Mouse (Mus musculus) cerebellum, adult 9-11 months (tissue): Measurements from ENCODE around the gene C1qc.
A peak's percentile ranks its signal among the peaks of the same experiment; 100 is the strongest.

Experiments
- DNase-seq: peaks from one replicate; pipeline ENCODE4 v3.0.0; 2022

The C1qc gene

DNA sequence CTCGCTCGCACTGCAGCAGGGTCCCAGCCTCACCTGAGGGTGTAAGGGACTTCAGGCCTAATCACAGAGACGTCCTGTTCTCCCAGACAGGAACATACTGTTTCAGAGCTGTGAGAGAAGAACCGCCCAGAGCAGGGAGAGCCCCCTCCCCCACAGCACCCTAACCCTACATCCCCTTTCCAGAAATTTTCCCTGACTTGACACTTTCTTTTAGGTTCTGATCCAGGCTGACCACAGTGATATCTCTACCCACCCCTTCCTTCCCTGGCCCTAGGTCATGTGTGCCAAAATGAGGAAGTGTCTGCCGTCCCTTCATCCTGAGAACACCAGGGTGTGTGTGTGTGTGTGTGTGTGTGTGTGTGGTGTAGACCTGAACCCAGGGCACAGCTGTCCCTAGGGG, at the start of gene C1qc:
Gene C1qc, minus strand, starts transcription at position 255 of the 400 bp plus-strand sequence.
- DNase-seq = no peak

DNA sequence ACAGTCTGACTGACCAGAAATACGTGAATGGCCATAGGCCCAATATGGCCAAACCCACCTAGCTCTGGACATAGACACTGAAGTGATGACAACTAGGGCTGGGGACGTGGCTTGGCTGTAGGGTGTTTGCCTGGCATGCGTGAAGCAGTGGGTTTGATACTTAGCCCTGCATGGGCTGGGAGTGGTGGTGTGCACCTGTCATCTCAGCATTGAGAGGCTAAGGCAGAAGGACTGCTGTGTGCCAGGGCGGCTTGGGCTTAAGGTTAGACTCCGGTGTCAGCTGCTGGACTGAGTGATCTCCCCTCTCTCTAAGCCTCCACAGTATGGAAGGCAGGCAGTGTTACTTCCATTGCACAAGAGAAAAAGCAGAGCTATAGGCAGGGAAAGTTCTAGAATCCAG, 45.1 kb upstream of the C1qc start:
- DNase-seq = peak; percentile 18

DNA sequence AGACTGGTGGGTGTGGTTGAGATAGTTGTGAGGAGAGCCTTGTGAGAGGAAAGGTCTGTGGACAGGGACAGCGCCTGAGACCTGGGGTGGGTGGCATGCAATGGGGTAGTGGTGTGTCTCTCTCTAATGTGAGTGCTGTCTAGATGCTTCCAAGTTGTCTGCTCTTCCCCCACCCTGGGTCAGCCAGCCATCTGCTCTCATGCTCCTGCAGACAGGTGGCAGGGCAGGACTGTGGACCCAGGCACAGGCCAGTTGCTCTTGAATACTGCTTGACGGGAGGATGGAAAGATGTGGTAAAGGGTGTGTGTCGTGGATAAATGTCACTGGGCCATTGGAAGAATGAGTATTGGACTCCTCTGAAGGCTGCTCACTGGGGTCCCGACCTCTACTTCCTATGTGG, 44.5 kb upstream of the C1qc start:
- DNase-seq = peak; percentile 80

DNA sequence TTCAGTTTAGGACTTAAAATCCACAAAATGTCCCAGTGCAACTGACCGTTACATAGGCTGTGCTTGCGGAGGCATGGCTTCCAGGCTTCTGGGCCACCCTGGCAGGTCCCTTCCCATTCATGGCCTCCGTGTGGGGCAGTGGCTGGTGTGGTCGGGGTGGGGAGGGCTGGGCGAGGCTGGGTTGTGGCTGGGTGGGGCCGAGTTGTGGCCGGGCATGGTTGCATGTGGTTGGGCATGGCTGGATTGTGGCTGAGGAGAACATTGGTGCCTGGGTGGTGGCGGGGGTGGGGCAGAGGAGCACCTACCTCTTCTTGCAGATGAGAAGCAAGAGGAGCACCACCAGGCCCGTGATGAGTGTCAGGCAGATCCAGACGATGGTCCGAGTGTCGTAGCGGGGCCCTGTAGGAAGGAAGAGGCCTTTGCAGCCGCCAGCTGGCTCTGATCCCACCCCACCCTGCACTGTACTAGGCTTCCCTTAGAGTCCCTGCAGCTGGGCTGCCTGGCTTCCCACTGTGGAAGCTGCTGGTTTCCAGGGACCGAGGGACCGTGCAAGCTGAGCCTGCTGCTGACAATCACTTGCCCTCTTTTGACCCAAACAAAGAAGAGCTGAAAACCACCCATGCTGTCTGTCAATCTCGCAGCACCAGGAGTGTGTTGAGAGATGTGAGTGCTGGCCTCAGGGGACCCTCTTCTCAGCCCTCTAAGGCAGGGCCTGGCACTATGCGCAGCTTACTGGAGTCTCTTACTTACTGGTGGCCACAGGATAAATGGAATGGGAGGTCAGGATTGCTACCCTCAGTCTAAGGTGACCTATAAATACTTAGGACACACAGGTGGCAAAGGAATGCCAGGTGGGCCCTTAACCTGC, 42.1 kb upstream of the C1qc start:
- no peak for DNase-seq

DNA sequence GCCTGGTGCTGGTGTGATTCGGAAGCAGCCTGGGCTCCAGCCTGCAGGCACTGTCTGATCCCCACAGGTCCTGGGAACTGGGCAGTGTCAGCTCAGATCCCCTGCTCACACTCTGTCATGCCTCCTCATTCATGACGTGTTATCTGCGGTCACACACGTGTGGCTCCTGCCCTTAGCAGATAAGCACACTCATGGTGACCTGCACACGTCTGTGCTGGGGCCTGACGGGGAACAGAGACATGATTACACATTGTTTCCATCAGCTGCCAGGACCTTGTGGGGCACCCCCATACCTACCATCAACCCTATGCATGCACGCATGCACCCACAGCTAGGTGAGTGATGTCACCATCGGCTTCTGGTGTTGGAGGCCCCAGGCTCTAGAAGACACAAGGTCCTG, 37.6 kb upstream of the C1qc start:
- DNase-seq = no peak

DNA sequence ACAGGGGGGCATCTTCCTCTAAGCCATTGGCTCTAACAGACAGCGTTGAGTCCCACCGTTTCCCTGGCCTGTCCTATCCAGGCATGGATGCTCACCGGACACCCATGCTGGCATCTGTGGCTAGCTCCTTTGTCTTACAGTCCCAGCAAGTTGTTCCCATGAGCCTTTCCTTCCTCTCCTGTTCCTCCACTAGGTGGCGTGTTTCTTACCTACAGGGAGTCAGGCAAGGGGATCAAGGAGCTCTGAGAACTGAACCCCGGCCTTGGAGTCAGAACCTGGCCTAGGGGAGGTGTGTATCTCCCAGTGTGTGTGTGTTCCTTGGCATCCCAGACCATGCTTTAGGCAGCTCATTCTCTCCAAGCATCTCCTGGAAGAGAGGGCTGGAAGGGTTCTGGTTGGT, 36.1 kb upstream of the C1qc start:
- DNase-seq = peak; percentile 67

DNA sequence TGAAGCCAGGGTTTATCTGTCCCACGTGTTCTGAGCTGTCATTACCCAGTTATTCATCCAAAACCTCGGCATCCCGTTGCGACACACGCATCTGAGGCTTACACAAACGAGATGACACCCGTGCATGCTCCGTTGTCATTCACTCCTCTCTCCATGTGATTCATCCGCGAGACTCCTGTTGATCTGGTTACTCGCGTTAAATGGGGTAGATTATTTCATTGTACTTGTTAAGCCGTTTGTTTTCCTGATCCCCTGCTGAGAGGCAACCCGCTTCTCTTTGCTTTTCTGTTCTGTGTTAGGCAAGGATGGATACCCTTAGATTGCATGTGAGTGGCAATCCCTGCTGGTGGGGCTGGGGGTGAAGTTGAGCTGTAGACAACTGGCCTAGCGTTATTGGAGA, 32.9 kb upstream of the C1qc start:
- no peak for DNase-seq

DNA sequence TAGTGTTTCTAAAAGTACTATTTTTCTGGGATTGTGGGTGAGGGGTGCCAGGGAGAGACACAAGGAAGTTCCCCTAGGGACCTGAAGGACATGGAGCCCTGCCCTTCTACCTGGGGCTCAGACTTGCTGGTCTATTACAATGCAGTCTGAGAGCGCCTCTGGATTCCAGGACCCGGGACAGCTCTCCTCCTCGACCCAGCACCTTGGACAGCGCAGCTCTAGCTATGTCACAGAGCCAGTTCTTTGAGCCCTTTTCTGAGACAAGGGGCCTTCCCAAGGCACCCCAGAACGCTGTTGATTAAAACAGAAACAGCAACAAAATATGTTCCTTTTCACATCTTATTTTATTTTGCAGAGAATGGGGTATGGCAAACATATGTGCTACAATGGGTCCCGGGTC, 31.7 kb upstream of the C1qc start:
- DNase-seq = no peak

DNA sequence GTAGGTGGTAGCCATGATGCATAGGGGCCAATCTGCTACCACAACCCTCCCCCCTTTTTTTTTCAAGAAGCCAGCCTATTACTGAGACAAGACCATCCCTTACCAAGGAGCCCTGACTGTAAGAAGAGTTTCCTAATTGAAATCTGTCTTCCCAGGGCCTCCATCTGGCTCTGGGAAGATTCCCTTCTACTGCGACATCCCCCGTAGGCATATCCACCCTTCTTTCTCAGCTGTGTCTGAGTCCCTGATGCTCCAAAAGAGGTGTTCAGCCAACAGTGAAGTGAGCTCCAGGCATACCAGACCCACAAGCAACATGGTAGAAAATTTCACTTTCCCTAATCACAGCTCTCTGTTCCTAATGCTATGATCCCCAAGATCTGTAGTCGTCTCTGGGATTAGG, 26.7 kb upstream of the C1qc start:
- DNase-seq = no peak

DNA sequence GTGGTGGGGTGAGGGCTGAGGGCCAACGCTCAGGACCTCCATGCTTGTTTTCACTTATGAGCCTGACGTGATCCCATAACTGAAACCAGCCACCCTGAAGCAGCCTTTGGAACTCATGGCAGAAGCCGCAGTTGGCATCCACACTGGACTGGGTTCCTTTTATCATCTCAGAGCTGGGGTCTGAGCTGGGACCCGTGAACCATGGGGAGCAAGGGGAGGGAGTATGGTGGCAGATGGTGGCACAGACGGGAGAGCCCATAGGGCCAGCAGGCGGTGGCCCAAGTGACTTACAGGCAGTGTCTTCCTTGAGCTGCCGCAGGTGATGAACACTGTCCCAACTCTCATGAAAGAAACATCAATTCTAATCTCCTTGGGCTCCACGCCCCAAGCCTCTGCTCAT, 26.0 kb upstream of the C1qc start:
- DNase-seq = no peak

DNA sequence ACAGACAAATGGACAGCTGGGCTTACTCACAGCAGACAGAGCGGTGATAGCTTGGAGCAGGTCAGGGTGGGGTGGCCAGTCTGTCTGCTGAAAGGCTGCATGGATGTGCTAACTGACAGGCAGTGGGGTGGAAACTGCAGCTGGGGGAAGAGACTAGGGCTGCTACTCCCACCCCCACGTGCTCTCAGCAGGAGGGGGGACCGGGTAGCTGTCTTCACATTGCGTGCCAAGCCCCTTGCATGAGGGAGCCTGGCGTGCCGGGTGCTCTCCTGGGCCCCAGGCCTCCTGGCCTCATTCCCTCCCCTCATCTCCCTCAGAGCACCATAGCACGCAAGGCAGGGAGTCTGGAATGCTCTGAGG, 24.3 kb upstream of the C1qc start:
- DNase-seq = no peak

DNA sequence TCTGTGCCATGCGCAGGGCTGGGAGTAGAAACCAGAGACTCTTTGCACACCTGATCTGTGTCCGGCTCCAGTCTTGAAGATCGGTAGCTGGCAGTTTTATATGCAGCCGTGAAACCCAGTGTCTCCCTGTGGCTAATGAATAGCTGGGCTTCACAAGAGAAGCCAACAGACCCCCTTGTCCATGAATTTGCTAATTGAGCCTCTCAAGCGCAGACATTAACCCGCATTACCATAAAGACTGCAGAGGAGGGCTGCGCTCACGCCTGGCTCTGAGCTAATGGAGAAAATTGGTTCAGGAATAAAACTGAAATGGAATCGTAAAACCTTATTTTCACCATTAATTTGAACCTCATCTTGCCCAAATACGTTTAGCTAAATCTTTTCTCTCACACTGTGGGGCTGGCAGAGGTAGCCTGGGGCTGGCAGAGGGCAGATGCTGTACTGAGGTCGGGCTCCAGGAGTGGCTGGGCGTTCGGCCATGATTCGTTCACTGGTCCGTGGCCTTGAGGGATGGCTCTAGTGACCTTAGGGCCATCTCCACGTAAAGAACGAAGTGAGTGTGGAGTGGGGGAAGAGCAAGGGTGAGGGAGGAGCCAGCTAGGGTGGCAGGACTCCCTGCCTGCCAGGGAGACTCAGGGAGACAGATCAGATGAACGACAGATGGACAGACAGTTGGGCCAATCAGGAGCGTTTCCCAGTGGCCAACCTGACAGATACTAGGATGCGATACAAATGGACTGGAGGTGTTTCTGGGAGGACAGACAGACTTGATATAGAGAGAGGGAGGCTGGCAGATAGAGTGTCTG, 23.7 kb upstream of the C1qc start:
- DNase-seq = peak; percentile 62

DNA sequence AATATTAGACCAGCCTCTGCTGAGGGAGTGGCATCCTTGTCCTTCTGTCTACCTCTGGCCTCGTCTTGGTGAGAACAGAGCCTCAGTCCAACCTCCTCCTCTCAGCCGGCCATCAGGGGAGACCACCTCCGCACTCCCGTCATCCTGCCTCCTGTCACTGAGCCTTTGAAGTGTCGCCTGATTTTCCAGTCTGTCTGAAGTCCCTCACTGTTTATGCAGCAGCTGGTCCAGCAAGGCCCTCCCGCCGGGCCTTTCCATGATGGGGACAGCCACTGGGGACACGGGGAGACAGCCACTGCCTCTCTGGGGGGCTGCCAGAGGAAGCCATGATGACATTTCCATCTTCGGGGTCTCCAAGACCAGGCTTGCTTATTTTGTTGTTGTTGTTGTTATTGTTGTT, 20.0 kb upstream of the C1qc start:
- DNase-seq = no peak

DNA sequence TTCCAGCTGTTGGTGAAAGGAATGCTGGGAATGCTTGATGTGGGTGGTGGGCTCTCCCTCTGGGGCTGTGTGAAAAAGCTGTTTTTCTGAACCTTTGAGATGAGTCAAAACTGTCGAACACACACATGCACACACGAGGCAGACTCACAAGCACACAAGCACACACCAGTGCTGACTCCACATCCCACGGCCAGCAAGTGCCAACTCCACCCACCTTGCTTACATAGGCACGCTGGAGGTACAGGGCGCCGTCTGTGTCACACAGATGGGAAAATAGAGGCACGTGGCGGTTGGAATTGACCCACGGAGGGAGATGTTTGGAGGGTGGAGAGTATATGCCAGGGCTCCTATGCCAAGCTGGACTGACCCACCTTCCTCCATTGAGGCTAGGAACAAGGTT, 18.9 kb upstream of the C1qc start:
- DNase-seq = no peak

DNA sequence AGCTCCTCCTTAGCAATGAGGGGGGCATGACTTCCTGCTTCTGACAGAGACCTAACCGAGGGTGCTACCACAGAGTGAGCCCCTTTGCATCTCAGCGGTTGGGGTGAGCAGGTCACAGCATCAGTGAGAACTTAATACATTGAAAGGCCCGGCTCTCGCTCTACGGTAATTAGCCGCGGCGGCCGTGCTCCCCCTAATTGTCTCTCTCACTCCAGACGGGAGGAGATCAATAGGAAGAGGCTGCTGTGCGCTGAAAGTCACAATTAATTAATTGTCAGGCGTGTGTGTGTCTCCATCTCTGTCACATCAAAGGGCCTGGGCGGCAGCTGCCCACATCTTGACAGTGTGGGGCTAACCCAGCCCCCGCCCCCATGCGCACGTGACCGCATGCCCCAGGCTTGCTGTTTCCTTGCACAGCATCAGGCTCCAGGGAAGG, 18.4 kb upstream of the C1qc start:
- DNase-seq = no peak

DNA sequence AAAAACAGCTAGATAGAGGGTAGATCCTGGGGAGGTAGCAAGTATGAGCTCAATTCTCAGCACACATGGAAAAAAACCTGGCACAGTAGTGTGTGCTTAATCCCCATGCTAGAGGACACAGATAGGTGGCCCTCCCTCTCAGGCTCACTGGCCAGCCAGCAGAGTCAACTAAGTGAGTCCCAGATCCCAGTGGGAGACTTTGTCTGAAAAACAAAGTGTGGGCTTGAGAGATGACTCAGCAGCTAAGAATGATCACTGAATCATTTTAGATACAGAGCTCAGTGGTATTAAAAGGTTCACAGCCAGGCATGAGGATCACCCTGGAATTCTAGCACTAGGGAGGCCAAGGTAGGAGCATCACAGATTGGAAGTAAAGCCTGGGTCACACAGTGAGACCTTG, 14.9 kb upstream of the C1qc start:
- DNase-seq = no peak

DNA sequence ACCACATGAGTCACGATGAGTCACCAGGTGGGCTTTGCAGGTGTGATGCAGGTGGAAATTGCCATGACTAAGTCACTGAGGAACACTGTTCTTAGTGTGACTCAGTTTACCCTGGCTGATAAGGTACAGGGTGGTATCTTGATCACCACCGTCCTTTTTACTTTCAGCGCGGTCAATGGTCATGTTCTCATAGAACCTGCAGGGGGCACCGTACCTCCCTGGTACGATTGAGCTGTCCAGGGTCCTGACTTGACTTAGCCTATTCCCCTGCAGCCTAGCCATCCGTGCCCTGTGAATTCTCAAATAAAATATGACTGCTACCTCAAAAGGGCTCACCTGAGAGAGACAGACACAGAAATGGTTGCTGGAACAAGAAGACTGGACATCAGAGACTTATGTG, 14.2 kb upstream of the C1qc start:
- DNase-seq = no peak

DNA sequence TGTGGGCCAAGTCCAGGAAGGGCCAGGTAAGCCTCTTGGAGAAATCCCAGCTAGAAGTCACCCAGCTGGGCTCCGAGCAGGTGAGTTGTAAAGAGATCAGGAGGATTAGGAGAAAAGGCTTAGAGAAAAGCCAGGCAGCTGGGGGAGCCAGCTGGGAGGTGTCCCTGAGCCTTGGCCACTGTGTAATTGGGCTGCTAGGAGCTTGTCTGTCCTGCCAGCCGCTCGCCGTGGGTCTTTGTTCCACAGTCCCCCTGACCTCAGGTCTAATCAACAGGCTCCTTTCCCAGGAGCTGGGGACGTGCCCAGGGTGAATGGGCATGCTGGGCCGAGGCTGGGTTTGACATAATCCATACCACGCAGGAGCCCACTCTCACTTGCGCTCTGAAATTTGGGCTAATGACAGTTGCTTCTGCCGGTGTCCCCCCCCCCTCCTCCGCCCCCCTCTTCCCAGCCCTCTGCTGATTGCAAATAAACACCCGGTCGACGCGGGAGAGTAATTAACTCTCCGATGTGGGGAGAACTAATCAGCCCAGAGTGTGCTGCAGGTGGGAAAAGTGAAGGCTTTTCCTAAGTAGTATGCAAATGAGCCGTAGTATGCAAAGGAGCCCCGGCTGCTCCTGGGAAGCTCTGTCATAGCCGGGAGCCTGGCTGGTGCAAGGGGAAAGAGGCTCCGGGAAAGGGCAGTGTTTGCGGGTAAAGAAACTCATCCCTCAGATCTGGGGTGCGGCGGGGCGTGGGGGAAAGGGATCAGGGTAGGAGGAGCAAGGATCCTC, 12.1 kb upstream of the C1qc start:
- no peak for DNase-seq

DNA sequence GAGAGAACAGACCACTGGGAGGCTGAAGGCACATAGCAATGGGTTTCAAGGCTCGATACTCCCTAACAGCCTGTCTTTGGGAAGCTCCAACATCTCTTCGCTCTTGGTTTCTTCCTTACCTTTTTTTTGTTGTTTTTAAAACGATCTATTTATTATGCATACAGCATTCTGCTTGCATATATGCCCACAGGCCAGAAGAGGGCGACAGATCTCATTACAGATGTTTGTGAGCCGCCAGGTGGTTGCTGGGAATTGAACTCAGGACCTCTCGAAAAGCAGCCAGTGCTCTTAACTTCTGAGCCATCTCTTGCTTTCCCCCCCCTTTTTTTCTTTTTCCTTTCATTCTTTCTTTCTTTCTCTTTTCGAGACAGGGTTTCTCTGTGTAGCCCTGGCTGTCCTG, 6.3 kb upstream of the C1qc start:
- no peak for DNase-seq

DNA sequence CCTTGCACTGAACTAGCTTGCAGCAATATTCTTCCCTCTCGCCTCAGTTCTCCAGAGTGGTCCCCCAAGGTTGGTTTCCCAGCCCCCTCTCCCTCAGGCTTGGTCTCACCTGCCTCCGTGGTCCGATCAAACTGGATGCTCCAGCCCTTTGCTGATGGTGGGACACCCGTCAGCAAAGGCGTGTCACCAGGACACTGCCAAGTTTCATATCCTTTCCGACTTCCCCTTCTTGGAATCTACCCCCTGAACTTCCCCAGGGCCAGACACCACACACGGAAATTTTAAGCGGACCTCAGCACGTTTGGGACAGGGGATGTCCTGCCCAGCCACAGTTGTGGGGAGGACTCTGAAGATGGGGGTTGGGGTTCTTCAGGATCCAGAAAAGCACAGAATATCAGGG, 5.8 kb upstream of the C1qc start, which contains the start of gene C1qa:
Gene C1qa, minus strand, starts transcription at position 167 of the 400 bp plus-strand sequence.
- DNase-seq = no peak

DNA sequence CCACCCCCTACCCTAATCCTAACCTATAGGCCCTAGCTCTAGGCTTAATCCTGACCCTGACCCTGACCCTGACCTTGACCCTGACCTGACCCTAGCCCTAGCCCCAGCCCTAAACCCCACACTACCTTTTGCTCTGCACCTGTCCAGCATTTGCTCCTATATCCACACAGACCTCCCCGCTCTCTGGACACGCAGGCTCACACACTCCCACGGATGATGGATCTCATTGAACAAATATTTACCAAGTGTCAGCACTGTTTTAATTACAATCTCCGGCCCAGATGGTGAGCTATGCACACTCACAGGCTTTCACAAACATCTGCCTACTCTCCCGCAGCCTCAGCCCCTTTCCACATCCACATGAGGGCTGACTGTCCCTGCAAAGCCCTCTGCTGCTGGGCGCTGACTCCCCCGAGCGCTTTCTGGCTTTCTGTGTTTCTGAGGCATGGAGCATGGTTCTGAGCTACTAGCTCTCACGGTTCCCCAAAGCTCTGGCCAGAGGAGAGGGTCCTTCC, 5.3 kb upstream of the C1qc start:
- DNase-seq = no peak

DNA sequence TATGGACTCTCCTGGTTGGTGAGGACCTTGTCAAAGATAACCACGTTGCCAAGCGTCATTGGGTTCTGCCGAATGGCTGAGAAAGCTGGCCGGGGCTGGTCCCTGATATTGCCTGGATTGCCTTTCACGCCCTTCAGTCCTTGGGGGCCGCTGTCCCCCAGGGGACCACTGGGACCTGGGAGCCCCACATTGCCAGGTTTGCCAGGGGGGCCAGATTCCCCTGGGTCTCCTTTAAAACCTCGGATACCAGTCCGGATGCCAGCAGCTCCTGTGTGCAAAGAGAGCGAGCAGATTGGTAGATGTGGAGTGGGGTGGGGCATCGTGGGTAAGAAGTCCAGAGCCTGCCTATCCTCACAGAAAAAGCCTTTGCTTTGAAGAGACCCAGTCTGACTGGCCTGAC, 3.6 kb upstream of the C1qc start:
- no peak for DNase-seq

DNA sequence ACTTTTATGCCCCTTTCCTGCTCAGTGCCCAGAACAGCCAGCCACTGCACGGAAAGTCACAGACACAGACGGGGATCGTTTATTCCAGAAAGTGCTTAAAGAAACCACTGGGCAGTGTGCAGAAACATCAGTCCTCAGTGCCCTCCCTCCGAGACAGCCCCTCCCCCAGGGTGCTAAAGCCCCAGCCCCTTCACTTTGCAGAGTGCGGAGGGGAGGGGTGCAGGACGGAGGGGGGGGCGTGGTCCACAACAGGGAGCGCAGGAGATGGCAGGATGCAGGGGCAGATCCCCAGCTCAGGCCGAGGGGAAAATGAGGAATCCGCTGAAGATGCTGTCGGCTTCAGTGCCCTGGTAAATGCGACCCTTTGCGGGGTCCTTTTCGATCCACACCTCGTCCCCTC, 3.0 kb upstream of the C1qc start:
- no peak for DNase-seq
